Mouse (Mus musculus) left cerebral cortex, postnatal 36 days (tissue): ENCODE results near the gene Chac1. TPM values are rescaled to one million over a fixed set of nuclear protein-coding genes. Genes with fewer than 3 reads are reported as not detected.

ENCODE experiments used
- DNase-seq, 2 experiments: peaks; one replicate each; pipeline ENCODE4 v3.0.0; 2021 to 2022; ENCODE audit warnings: low spot score in 2 of 2, mixed read lengths in 1 of 2
- intact Hi-C: fragments of 180-260 bp; cut with DNase I; formaldehyde crosslinking; loops from one replicate; pipeline ENCODE4 v1.15.1; 2025
- total RNA-seq, 2 experiments: library from RNA; stranded (reverse); gene quantifications; 2 replicates each; pipeline ENCODE4 v1.2.3; 2021

The Chac1 gene
- total RNA-seq, 2 experiments from 2014 or later: 8.2 to 8.9 TPM

DNA sequence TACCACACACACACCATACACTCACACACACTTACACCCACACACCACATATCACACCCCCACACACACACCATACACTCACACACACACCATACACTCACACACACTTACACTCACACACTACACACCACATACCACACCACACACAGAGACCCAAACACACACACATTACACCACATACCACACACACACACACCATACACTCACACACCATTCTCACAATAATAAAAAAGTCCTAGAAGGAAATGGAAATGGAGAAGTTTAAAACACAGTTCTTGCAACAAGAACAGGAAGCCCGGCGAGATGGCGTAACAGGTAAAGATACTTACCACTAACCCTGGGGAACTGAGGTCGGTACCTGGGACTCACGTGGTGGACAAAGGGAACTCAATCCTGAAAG, 5.8 kb downstream of the Chac1 start:
- no peak for DNase-seq
- intact Hi-C loops: no loop called here

DNA sequence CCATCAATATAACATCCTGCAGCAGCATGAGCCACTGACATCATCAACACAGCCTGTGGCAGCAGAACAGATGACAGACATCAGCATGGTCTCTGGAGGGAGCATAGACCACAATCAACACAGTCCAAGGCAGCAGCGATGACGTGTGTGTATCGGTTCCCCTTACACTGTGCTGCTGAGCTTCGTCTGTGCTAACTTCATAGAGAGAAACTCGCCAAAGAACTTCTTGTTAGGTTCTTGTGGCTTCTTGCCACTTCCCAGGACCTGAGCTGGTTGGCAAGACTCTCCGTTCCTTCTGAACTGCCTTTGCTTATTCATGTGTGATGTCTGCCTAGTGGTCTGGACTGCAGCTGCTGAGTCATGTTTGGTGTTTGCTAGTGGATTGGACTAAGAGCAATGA, 7.2 kb downstream of the Chac1 start:
- intact Hi-C loops: no loop called here
- DNase-seq: no peak

DNA sequence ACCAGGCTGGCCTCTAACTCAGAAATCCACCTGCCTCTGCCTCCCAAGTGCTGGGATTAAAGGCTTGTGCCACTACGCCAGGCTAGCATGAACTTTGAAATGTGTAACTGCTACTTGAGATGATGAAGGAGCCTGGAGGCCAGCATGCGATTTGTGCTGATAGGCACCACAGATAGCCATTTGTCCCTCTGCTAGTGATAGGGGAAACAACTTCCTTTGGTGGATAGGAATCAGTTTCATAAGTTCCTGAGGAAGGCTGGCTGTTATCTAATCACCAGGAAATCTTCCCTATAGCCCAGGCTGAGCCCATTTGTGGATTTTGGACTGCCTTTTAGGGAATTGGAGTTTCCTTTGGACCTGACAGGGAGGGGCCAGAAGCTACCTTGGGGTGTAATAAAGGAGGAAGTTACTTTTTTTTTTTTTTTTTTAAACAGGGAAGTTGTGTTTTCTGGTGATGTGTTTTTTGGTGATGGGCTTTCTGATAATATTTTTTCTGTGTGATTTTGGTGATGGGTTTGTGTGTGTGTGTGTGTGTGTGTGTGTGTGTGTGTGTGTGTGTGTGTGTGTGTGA, 8.8 kb downstream of the Chac1 start:
- no peak for DNase-seq
- intact Hi-C loops: no loop called here

DNA sequence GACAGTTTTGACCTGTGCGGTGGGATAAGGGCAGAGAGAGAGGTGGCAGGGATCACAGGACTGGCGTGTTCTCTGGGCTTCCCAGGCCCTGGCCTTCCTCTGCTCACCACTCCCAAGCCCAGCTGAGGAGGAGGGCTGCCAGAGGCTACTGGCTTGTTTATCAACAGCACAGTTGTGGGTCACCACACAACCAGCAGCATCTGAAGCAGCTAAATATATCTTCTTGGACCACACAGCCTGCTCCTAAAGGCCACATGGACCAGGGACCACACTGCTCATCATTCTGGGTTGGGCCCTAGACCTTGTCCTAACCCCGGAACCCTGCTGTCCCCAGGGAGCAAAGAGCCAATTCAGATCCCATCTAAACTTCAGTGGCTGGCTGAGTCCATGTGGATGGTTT, 13.9 kb downstream of the Chac1 start:
- no peak for DNase-seq
- intact Hi-C loops: no loop called here

DNA sequence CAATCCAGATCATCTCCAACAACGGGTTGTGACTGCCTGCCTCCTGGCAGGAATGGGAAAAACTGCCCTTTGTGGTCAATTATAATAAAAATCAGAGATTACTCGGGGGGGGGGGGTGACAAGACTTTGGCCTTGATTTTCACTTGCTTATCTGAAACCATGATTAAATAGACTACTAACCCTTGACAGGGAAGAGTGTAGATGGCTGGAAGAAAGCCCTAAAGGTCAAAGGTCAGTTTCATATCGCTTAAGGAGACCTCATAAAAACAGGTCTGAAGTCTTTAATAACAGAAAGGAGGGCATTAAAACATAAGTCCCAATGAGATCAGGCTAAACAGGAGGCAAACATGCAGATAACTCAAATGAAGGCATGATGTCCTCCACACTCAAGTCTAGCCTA, 16.3 kb downstream of the Chac1 start:
- intact Hi-C loops: no loop called here
- no peak for DNase-seq

DNA sequence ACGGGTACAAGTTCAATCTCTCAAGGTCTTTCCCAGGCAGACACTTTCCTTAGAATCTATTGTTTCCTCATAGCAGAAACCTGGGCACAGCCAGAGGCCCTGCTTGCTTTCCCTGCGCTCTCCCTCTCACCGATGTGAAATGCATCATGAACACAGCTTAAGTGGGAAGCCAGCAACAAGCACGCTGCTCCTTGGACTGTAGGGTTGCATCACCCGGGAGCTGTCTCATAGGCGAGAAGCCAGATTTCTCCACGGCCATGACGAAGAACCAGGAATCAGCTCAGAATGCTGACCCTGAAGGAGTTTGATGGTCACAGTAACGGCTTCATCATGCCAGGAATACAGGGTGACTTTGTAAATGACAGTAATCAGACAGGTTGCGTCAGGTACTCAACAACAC, 19.1 kb downstream of the Chac1 start:
- DNase-seq: no peak
- intact Hi-C loops: no loop called here

DNA sequence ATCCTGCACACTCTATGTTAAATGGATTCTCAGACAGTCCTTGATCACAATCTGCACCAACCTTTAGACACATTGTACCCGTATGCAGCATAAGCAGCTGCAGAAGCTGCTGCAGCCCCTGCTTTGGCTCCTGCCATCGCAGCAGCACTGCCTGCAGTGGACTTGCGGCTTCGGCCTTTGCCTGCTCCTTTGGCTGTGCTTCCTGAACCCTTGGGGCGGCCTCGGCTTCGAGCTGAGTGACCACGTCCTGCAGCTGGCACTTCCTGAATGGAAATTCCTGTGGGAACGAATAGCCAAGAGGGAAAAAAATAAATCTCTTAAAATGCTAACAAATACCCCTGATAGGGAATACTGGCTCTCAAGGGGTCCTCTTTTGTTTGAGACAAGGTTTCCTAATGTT, 26.3 kb downstream of the Chac1 start:
- DNase-seq: no peak
- intact Hi-C loops: no loop called here

DNA sequence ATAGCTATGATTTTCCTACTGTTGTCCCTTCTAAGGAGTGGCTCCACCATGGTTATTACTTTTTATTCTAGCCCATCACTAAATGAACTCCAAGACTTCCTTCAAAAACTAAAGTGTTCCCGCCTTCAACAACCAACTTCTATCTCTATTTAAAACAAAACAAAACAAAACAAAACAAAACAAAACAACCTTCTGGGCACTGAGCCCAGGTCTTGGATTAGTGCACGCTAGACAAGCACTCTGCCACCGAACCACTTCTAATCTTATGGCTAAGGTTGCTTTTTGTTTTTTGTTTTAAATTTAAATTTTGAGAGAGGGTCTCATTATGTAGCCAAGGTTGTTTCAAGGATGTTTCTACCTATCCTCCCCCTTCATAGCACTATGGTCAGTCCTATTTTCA, 26.8 kb downstream of the Chac1 start:
- DNase-seq: no peak
- intact Hi-C loops: no loop called here

DNA sequence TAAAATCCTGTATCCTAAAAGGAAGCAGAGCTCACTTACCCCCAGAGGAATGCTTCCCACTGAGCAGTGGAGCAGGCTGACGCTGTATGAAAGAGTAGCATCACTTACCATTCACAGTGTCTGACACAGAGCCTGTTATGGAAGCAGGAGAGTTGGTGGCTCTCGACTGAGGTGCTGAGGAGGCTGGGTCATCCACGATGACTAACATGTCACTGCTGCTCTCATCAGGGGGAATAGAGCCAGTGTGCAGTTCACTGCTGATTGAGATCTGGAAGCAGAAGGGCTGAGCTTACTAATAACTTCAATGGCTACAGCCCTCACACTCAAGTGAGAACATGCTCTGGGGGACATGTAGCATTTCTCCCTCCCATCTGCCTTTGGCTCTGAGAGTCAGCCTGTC, 28.4 kb downstream of the Chac1 start:
- intact Hi-C loops: no loop called here
- DNase-seq: no peak

DNA sequence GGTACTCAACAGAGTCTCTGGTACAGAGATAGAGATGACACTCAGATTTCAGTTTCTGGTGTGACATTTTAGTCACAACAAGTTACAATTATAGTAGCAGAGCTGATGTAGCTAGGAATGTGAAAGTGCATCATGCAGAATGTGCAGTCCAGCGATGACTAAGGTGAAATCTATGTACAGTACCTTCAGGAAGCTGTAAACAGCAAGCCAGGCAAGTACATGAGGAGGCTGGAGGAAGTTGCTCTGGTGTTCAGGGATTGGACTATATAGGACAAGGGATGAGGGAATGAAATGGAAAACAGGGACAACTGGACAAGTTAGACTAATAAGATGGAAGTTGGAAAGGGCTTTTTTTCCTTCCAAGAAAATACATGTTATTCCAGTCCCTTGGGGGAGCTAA, 37.2 kb downstream of the Chac1 start:
- DNase-seq: no peak
- intact Hi-C loops: no loop called here

DNA sequence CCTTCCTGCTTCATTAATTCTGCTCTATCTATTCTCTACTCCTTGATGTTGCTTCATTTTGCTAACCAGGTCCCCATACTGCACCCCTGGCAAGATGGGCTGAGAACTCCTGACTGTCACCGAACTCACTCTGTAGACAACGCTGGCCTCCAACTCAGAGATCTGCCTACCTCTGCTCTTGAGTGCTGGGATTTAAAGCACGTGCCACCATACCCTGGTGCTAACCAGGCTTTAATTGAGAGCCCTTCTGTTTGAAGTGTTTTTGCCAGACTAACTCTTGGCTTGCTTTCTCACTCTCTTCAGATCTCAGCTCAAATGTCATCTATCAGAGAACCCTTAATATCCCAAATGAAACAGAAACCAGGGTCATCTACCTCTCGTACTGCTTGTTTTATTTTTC, 39.0 kb downstream of the Chac1 start:
- intact Hi-C loops: no loop called here
- DNase-seq: no peak

DNA sequence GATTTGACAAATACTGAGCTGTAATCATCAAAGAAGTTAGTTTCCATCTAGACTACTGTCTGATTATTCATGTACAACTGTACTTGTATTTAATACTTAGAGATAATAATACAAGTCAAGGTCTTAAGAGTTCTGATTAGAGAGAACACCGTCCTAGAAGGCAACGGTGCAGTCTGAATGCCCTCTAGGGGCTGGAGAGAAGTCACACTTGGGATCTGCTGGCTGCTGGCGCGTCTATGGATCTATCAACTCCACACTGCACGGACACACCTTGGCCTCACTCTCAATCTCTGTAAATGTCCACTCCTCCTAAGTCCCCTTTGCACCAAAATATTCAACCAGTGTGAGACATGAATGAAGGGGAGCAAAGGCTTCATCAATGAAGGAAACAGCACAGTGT, 47.2 kb downstream of the Chac1 start:
- intact Hi-C loops: no loop called here

DNA sequence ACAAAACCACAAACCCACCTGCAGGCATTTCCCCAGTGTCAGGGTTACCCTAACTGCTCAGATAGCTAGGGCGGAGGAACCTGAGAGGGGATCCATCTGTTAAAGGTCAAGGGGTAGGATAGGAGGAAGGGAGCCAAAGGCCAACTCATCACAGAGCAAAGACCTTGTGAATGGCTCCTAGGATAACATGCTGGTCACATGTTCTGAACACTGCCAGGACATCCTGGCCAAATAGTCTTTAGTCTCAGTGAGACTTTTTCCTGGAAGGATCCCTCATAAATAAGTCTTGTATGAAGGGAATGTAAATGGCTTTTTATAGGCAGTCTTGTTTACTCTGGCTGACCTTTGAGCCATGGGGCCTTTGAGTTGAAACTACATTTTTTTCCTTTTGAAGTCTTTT, 47.6 kb downstream of the Chac1 start:
- DNase-seq: no peak
- intact Hi-C loops: no loop called here

More for the DNA sequence above, 47.2 kb downstream of the Chac1 start:
- DNase-seq: no peak

DNA sequence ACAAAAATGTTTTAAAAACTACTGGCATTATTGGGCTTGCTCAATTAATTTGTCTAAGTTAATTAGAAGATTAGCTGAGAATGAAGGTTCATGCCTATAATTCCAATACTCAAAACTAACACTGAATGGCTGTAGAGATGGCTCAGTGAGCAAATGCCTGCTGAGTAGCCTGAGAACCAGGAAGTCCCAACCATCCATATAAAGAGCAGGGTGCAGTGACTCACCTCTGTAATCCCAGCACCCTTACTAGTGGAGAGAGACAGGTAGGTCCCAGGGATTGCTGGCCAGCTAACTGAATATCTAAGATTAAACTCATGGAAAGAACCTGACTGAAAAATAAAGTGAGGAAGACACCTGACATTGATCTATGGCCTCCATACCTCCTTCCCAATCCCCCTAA, 48.3 kb downstream of the Chac1 start:
- intact Hi-C loops: no loop called here

More for the DNA sequence above, 48.3 kb downstream of the Chac1 start:
- no peak for DNase-seq

Other genes with a start within 250 kb of the Chac1 start
- 1 to 10 TPM in 1 of 2 experiments, under 1 TPM in 1; 0.57 to 1.5 TPM for gene Rad51, start 238.4 kb upstream of the Chac1 start, total RNA-seq
- 10 to 100 TPM; 53.4 to 58.1 TPM for gene Rmdn3, start 194.2 kb upstream of the Chac1 start, total RNA-seq
- gene Gchfr, start 183.5 kb upstream of the Chac1 start, total RNA-seq: not detected
- not detected for gene Gm14137, start 176.7 kb upstream of the Chac1 start, total RNA-seq
- gene Zfyve19, start 142.6 kb upstream of the Chac1 start, total RNA-seq: 10 to 100 TPM; 34.9 TPM
- gene Dnajc17, start 142.4 kb upstream of the Chac1 start, total RNA-seq: 10 to 100 TPM; 16.4 to 16.6 TPM
- gene Ppp1r14d, start 121.3 kb upstream of the Chac1 start, total RNA-seq: not detected
- 1 to 10 TPM in 1 of 2 experiments, under 1 TPM in 1; 0.76 to 1.3 TPM for gene Spint1, start 113.9 kb upstream of the Chac1 start, total RNA-seq
- 10 to 100 TPM in 1 of 2 experiments, 1 to 10 TPM in 1; 7.9 to 10.9 TPM for gene Rhov, start 80.0 kb upstream of the Chac1 start, total RNA-seq
- 10 to 100 TPM; 47.7 to 50.1 TPM for gene Vps18, start 62.5 kb upstream of the Chac1 start, total RNA-seq
- 1 to 10 TPM; 3.2 to 3.8 TPM for gene Dll4, start 25.4 kb upstream of the Chac1 start, total RNA-seq
- 10 to 100 TPM; 19.8 to 23.3 TPM for gene Ino80, start 126.5 kb downstream of the Chac1 start, total RNA-seq
- under 1 TPM; 0.48 to 0.91 TPM for gene Exd1, start 196.4 kb downstream of the Chac1 start, total RNA-seq
- gene Chp1, start 196.5 kb downstream of the Chac1 start, total RNA-seq: 100 to 1,000 TPM; 168 to 175 TPM